Mouse (Mus musculus) hematopoietic stem cell, adult 5-6 weeks (primary cell): ENCODE measurements at regions not wholly inside any gene's neighbourhood (a gene's known extent, or its start where the extent isn't known, plus 50 kb on each side); places are given as distances from the start of the nearest gene placed in this dataset.

Source experiments
- ATAC-seq, 2 experiments: fragments of 125-278 bp in 1 of 2; replicated peaks in 1 of 2; 2 replicates each; pipeline ENCODE4 v1.8.0; 2016 to 2017; ENCODE audit warnings: inconsistent platforms in 2 of 2, mild to moderate bottlenecking in 2 of 2, moderate number of reproducible peaks in 2 of 2, low read depth in 1 of 2, moderate TSS enrichment in 1 of 2; ENCODE audit not compliant: low FRiP score in 2 of 2, poor library complexity in 2 of 2, severe bottlenecking in 2 of 2, insufficient read depth in 1 of 2, low TSS enrichment in 1 of 2

- ATAC-seq = no peak
Observed at GRCm38 (mm10) chr12:59834809-59835208, 615.3 kb upstream of the Fbxo33 start.

- no peak for ATAC-seq
Observed at GRCm38 (mm10) chr12:59822918-59823317, 603.4 kb upstream of the Fbxo33 start.

GRCm38 (mm10) chr12:59822435-59822834, 602.9 kb upstream of the Fbxo33 start:
- no peak for ATAC-seq

GRCm38 (mm10) chr12:59821698-59822097, 602.2 kb upstream of the Fbxo33 start:
- no peak for ATAC-seq

- ATAC-seq = no peak
Observed at GRCm38 (mm10) chr12:59815965-59816364, 596.4 kb upstream of the Fbxo33 start.

- no peak for ATAC-seq
Observed at GRCm38 (mm10) chr12:59814356-59814755, 594.8 kb upstream of the Fbxo33 start.

GRCm38 (mm10) chr12:59809224-59809623, 589.7 kb upstream of the Fbxo33 start:
- no peak for ATAC-seq

GRCm38 (mm10) chr12:59798051-59798450, 578.5 kb upstream of the Fbxo33 start:
- ATAC-seq = no peak

GRCm38 (mm10) chr12:59791473-59791872, 571.9 kb upstream of the Fbxo33 start:
- no peak for ATAC-seq

GRCm38 (mm10) chr12:59786831-59787230, 567.3 kb upstream of the Fbxo33 start:
- no peak for ATAC-seq

- no peak for ATAC-seq
Observed at GRCm38 (mm10) chr12:59770980-59771379, 551.5 kb upstream of the Fbxo33 start.

GRCm38 (mm10) chr12:59762260-59762659, 542.7 kb upstream of the Fbxo33 start:
- ATAC-seq = no peak

GRCm38 (mm10) chr12:59744768-59745167, 525.2 kb upstream of the Fbxo33 start:
- ATAC-seq = no peak

- ATAC-seq = no peak
Observed at GRCm38 (mm10) chr12:59743211-59743610, 523.7 kb upstream of the Fbxo33 start.

- no peak for ATAC-seq
Observed at GRCm38 (mm10) chr12:59724951-59725350, 505.4 kb upstream of the Fbxo33 start.

GRCm38 (mm10) chr12:59722471-59723182, 503.1 kb upstream of the Fbxo33 start:
- ATAC-seq = no peak

GRCm38 (mm10) chr12:59713216-59713615, 493.7 kb upstream of the Fbxo33 start:
- ATAC-seq = no peak

GRCm38 (mm10) chr12:59683235-59683634, 463.7 kb upstream of the Fbxo33 start:
- ATAC-seq = no peak

- ATAC-seq = no peak
Observed at GRCm38 (mm10) chr12:59663161-59663560, 443.6 kb upstream of the Fbxo33 start.
